Mouse (Mus musculus): ENCODE measurements at regions not wholly inside any gene's neighbourhood (a gene's known extent, or its start where the extent isn't known, plus 50 kb on each side); places are given as distances from the start of the nearest gene placed in this dataset.

GRCm38 (mm10) chr2:80998296-80998695 lies 381.3 kb downstream of the Nup35 start:
- no peak for DNase-seq

GRCm38 (mm10) chr2:81007071-81007470 lies 390.0 kb downstream of the Nup35 start:
- no peak for DNase-seq

GRCm38 (mm10) chr2:81023620-81024019 lies 406.6 kb downstream of the Nup35 start:
- no peak for DNase-seq
